Mouse (Mus musculus) hindbrain, embryonic 13.5 days (tissue): ENCODE measurements at regions not wholly inside any gene's neighbourhood (a gene's known extent, or its start where the extent isn't known, plus 50 kb on each side); places are given as distances from the start of the nearest gene placed in this dataset.

Experiments
- ATAC-seq: fragments of 200-750 bp; cut with Nextera tagmentation; 2 replicates; pipeline ENCODE4 v1.8.0; 2017; ENCODE audit warnings: moderate TSS enrichment; ENCODE audit not compliant: low FRiP score
- H3K27ac ChIP-seq: fragments of 300-500 bp; sonication (generic); 2 replicates; pipeline ENCODE4 v1.5.1; 2015; ENCODE audit warnings: inconsistent platforms, mild to moderate bottlenecking, moderate library complexity
- H3K27me3 ChIP-seq: fragments of 300-500 bp; sonication (generic); 2 replicates; pipeline ENCODE4 v1.6.1; 2015; ENCODE audit warnings: mild to moderate bottlenecking, inconsistent platforms
- H3K36me3 ChIP-seq: fragments of 300-500 bp; sonication (generic); 2 replicates; pipeline ENCODE4 v1.6.1; 2015; ENCODE audit warnings: mild to moderate bottlenecking, inconsistent platforms
- H3K4me1 ChIP-seq: fragments of 300-500 bp; sonication (generic); replicated peaks from 2 replicates; pipeline ENCODE4 v1.6.1; 2015; ENCODE audit warnings: inconsistent platforms
- H3K4me2 ChIP-seq: fragments of 300-500 bp; sonication (generic); 2 replicates; pipeline ENCODE4 v1.6.1; 2015; ENCODE audit warnings: inconsistent platforms, mild to moderate bottlenecking, moderate library complexity
- H3K4me3 ChIP-seq: fragments of 300-500 bp; sonication (generic); 2 replicates; pipeline ENCODE4 v1.5.1; 2015; ENCODE audit warnings: mild to moderate bottlenecking, inconsistent platforms
- H3K9ac ChIP-seq: fragments of 300-500 bp; sonication (generic); 2 replicates; pipeline ENCODE4 v1.6.1; 2015; ENCODE audit warnings: mild to moderate bottlenecking, inconsistent platforms
- H3K9me3 ChIP-seq: fragments of 300-500 bp; sonication (generic); 2 replicates; pipeline ENCODE4 v1.6.1; 2016; ENCODE audit warnings: inconsistent platforms
- WGBS: fragments of 180-500 bp; shearing (Covaris S2); methylation state at CpG from one replicate; pipeline ENCODE4 v1.1.7; 2015; 5-methylcytosine and 5-hydroxymethylcytosine counted together

DNA sequence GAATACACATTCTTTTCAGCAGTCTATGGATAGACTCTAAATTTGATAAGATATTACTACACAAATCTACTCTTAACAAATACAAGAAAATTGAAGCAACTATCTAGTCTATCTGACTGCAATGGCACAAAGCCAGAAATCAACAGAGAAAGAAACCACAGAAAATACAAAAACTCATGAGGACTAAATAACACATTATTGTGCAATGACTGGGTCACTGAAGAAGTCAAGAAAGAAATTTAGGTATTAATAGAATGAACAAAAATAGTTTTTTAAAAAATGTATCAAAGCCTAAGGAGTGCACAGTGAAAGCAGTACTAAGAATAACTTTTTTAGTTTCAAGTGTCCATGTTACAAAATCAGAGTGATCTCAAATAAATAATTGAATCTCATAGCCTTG is 202.2 kb downstream of the Mylk4 start:
- Histone ChIP-seq H3K9ac (no peak overlapping the region), H3K27ac (no peak overlapping the region), H3K4me2 (no peak overlapping the region), H3K27me3 (no peaks in the 10 kb centered on the region), H3K4me3 (no peak overlapping the region), H3K9me3 (no peaks in the 10 kb centered on the region), H3K36me3 (no peaks in the 10 kb centered on the region), H3K4me1 (no peaks in the 10 kb centered on the region)
- no peak for ATAC-seq

DNA sequence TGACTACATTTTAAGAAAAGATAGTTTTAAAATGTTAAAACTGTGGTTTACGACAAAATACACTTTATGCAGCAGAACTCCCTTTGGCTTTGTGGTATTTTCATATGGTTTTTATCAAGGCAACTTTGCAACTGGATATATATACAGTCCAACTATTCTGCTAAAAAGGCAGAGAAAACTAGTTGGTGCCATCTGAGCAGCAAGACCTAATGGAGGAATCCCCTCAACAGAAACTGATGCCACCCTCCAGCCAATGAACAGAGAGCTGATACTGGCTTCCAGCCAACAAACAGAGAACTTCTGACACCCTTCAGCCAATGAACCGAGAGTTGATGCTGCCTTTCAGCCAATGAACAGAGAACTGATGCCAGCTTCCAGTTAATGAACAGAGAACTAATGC is 215.9 kb downstream of the Mylk4 start:
- Histone ChIP-seq H3K4me3 (no peak overlapping the region), H3K4me1 (no peaks in the 10 kb centered on the region), H3K9ac (no peak overlapping the region), H3K9me3 (no peaks in the 10 kb centered on the region), H3K36me3 (no peaks in the 10 kb centered on the region), H3K27me3 (no peaks in the 10 kb centered on the region), H3K4me2 (no peak overlapping the region), H3K27ac (no peak overlapping the region)
- 92% methylated on average over 2 of the region's 2 CpGs for WGBS
- ATAC-seq, result no peak

DNA sequence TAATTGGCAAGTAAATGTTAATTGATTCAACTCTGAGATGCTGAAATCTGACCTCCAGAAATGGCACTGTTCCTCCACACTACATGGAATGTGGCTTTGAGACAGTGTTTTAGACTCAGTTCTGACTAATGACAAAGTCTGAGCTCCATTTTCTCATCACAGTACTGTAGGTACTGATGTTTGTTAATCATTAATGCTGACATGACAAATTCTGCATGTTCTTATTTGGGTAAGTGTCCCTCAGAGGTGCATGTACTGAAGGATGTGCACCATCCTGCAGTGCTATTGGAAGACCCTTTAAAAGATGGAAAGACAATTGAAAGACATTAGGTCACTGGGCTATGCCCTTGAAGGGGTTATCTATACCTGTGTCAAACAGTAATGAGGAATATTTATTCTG is 222.1 kb upstream of the Gmds start:
- no peak for ATAC-seq
- 0 out of 2 replicates have a peak, but pooled peaks cover 4% of the 10 kb centered on the region for H3K9me3 ChIP-seq
- no peaks in the 10 kb centered on the region for H3K36me3 ChIP-seq
- H3K27me3 ChIP-seq, result no peaks in the 10 kb centered on the region
- H3K4me2 ChIP-seq, result no peak overlapping the region
- no peaks in the 10 kb centered on the region for H3K4me1 ChIP-seq
- H3K27ac ChIP-seq, result no peak overlapping the region
- H3K9ac ChIP-seq, result no peak overlapping the region
- no peak overlapping the region for H3K4me3 ChIP-seq

DNA sequence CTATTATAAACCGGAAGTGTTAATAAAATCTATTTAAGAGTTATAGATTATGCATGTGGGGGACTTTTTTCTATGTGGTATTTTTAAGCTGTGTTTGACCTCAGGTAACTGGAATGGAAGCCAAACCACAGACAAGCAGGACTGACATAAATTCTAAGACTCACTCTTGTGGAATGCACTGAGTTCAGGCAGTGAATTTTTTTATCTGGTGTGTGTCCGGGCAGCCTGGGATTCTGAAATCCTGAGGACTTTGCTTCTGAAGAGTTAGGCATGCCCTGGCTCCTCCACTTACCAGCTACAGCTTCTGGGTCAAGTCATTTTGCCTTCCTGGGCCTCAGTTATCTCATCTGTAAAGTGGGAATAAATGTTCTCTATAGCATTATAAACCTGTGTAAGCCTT is 217.9 kb upstream of the Gmds start:
- H3K27ac ChIP-seq, result no peak overlapping the region
- H3K4me3 ChIP-seq, result no peak overlapping the region
- H3K27me3 ChIP-seq, result no peaks in the 10 kb centered on the region
- H3K4me1 ChIP-seq, result no peaks in the 10 kb centered on the region
- no peak overlapping the region for H3K9ac ChIP-seq
- H3K9me3 ChIP-seq, result 0 out of 2 replicates have a peak, but pooled peaks cover 3% of the 10 kb centered on the region
- H3K36me3 ChIP-seq, result no peaks in the 10 kb centered on the region
- 90% methylated on average over 2 of the region's 2 CpGs for WGBS
- no peak for ATAC-seq
- no peak overlapping the region for H3K4me2 ChIP-seq

DNA sequence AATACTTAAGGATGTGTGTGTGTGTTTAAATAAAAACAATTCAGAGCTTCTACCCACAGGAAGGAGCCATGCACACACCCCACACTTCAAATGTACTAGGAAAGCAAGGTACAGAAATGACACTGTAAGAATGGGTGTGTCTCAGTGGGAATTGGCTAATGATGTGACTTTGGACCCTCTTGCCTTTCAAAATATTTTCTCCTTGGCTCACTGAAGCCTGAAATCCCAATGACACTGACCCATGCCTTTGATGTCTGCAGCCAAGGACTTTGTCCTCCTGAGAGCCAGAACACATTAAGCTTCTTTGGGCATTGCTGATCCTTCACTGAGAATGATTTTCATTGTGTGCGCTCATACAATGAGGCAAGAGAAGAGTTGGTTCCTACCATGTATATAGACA is 216.5 kb upstream of the Gmds start:
- H3K4me2 ChIP-seq, result no peak overlapping the region
- H3K27me3 ChIP-seq, result no peaks in the 10 kb centered on the region
- WGBS, result 89% methylated on average over 1 of the region's 1 CpGs
- H3K9ac ChIP-seq, result no peak overlapping the region
- ATAC-seq, result no peak
- no peak overlapping the region for H3K27ac ChIP-seq
- H3K4me1 ChIP-seq, result no peaks in the 10 kb centered on the region
- no peaks in the 10 kb centered on the region for H3K36me3 ChIP-seq
- H3K4me3 ChIP-seq, result no peak overlapping the region
- no peaks in the 10 kb centered on the region for H3K9me3 ChIP-seq

DNA sequence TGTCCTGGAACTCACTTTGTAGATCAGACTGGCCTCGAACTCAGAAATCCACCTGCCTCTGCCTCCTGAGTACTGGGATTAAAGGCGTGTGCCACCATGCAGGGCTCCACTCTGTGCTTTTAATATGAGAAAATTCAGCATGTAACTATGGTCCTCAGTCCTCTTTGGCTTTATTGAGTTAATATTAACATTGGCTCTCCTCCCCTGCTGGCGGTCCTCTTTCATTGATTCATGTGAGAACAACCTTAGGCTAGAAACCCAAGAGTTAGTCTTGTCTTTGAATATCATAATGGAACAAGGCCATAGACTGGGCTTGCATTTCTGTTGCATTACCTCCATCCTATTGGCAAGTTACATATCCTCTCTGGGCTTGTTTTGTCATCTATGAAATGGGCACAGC is 216.1 kb upstream of the Gmds start:
- Histone ChIP-seq H3K4me1 (no peaks in the 10 kb centered on the region), H3K27ac (no peak overlapping the region), H3K9ac (no peak overlapping the region), H3K9me3 (no peaks in the 10 kb centered on the region), H3K27me3 (no peaks in the 10 kb centered on the region), H3K4me2 (no peak overlapping the region), H3K4me3 (no peak overlapping the region), H3K36me3 (no peaks in the 10 kb centered on the region)
- 94% methylated on average over 3 of the region's 3 CpGs for WGBS
- no peak for ATAC-seq

DNA sequence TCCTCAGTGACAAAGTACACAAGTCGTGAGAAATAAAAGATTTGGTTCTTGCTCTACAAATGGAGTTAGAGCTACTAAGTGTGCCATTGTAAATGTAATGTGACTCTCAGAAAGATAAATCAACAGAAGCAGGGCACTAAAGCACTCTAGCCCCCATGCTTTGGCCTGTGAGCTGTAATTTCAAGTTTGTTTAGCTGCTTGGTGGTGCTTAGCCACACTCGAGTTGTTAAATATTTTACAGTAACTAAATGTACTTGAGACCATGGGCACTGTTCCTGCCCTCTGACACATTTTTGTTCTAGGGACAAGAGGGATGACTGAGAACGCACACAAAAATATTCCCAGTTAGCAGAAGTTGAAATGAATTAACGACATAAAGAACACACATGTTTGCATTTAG is 214.6 kb upstream of the Gmds start:
- H3K27ac ChIP-seq, result no peak overlapping the region
- H3K4me2 ChIP-seq, result no peak overlapping the region
- H3K4me1 ChIP-seq, result no peaks in the 10 kb centered on the region
- no peak overlapping the region for H3K9ac ChIP-seq
- H3K27me3 ChIP-seq, result no peaks in the 10 kb centered on the region
- 86% methylated on average over 4 of the region's 4 CpGs for WGBS
- H3K9me3 ChIP-seq, result no peaks in the 10 kb centered on the region
- ATAC-seq, result no peak
- H3K4me3 ChIP-seq, result no peak overlapping the region
- H3K36me3 ChIP-seq, result no peaks in the 10 kb centered on the region

DNA sequence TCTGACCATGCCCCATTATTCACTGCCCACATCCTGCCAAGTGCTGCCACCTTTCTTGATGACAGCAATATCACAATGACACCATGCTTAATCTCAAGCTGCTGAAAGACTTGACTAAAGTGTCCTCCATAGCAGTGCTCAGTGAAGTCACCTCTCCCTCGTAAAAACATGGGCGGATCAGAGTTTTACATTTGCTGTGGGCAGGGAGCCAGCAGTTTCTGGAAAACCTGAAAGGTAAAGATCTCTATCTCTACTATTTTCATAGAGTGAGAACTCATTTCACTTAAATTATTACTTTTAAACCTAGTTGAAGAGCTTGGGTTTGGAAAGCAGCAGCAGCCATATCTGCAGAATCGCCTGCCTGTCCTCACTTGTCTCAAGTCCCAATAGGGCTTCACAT is 211.6 kb upstream of the Gmds start:
- Histone ChIP-seq H3K36me3 (no peaks in the 10 kb centered on the region), H3K27me3 (no peaks in the 10 kb centered on the region), H3K9me3 (no peaks in the 10 kb centered on the region), H3K4me1 (no peaks in the 10 kb centered on the region), H3K4me3 (no peak overlapping the region), H3K9ac (no peak overlapping the region), H3K4me2 (no peak overlapping the region), H3K27ac (no peak overlapping the region)
- no peak for ATAC-seq
- WGBS, result 96% methylated on average over 3 of the region's 3 CpGs

DNA sequence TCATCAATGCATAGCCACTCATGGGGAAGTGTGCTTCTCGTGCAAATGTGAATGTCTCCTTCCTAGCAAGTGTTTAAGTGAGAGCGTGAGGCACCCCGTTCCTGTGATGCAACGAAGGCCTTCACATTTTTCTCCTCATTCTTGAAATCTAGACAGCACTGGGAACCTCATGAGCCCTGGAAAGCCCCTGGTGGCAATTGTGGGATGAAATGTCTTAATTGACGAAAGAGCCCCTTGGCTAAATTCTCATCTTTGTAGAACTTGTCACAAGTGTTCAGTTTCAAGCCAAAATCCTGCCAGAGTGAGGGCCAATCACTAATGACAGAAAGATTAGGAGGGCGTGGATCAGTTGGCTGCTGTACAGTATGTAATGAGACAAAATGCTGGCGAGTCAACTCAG is 208.6 kb upstream of the Gmds start:
- Histone ChIP-seq H3K9ac (no peak overlapping the region), H3K36me3 (no peaks in the 10 kb centered on the region), H3K27ac (no peak overlapping the region), H3K9me3 (no peaks in the 10 kb centered on the region), H3K27me3 (no peaks in the 10 kb centered on the region), H3K4me1 (no peaks in the 10 kb centered on the region), H3K4me3 (no peak overlapping the region), H3K4me2 (no peak overlapping the region)
- ATAC-seq, result no peak
- WGBS, result 90% methylated on average over 7 of the region's 7 CpGs

DNA sequence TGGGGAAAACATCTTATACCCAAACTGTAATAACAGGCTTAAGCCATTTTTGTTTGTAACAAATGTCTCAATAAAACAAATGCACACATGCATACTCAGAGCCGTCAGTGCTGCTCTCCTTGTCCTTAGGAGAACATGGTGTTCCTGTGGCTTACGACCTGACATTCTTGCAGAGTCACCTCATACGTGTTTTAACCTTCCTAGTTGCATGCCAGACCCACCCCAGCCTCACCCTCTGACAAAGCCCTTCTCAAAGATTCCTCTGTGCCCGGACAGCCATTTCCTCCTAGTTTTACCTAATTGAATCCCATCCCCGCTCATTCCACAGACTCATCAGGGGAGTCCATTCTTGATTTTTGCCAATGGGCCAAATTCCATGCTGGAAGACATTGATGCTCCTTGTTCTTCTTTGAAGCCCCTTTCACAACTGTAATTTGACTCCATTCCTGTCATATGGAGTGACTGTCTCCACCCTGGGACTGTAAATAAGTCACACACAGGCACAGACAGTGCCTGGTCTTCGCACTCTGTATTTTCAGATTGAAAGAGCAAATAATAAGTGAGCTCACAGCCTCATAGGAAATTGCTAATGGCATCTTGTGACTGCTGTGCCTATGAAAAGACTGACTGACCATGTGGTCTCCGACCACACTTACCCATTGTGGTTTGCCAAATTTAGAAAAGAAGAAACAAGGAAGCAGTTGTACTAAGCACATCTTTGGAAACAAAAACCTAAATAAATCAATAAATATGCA is 206.6 kb upstream of the Gmds start:
- no peaks in the 10 kb centered on the region for H3K4me1 ChIP-seq
- ATAC-seq, result no peak
- 79% methylated on average over 7 of the region's 7 CpGs for WGBS

DNA sequence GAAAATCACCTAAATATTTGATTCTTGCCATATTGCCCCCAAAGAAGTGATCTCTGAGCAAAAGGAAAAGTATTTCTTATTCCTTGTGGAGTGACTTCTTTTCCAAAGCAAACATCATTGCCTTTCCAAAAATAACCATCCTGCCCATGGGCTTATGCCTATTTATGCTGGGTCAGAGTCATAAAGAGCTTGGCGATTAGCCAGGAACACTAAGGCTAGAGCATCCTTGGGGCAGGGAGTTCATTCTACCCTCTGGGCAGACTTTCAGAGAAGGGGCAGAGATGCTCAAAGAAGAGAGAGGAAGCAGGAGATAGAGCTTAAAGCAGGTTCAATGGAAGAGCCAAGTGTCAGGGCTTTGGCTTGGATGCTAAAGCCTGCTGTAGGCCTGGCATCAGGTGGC is 203.1 kb upstream of the Gmds start:
- no peaks in the 10 kb centered on the region for H3K9me3 ChIP-seq
- no peaks in the 10 kb centered on the region for H3K36me3 ChIP-seq
- WGBS, result 100% methylated on average over 1 of the region's 1 CpGs
- no peaks in the 10 kb centered on the region for H3K27me3 ChIP-seq
- H3K4me1 ChIP-seq, result no peaks in the 10 kb centered on the region
- H3K4me2 ChIP-seq, result no peak overlapping the region
- no peak overlapping the region for H3K9ac ChIP-seq
- no peak overlapping the region for H3K27ac ChIP-seq
- ATAC-seq, result no peak
- H3K4me3 ChIP-seq, result no peak overlapping the region

More for the DNA sequence above, 206.6 kb upstream of the Gmds start:
- Histone ChIP-seq H3K36me3 (no peaks in the 10 kb centered on the region), H3K27me3 (no peaks in the 10 kb centered on the region), H3K9ac (no peak overlapping the region), H3K4me3 (no peak overlapping the region), H3K27ac (no peak overlapping the region), H3K9me3 (no peaks in the 10 kb centered on the region), H3K4me2 (no peak overlapping the region)

DNA sequence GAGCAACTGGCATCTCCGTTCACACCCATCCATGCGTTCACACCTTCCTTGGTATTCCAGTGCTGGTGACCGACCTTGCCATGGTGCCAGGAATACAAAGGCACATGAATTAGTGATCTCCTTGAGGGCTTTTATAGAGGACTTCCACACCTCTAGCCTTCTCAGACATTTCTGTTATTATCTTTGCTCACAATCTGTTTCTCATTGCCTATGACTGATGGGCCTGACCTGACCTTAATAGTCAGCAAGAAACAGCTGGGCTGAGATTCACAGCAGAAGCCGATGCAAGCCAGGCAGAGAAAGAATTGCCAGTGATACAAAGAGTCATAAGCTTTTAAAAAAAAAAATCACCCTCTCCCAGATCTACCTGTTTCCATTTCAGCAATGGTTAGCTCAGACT is 197.7 kb upstream of the Gmds start:
- Histone ChIP-seq H3K4me2 (no peak overlapping the region), H3K4me3 (no peak overlapping the region), H3K27me3 (no peaks in the 10 kb centered on the region), H3K9me3 (no peaks in the 10 kb centered on the region), H3K4me1 (no peaks in the 10 kb centered on the region), H3K36me3 (no peaks in the 10 kb centered on the region), H3K27ac (no peak overlapping the region), H3K9ac (no peak overlapping the region)
- WGBS, result 84% methylated on average over 4 of the region's 4 CpGs
- no peak for ATAC-seq

DNA sequence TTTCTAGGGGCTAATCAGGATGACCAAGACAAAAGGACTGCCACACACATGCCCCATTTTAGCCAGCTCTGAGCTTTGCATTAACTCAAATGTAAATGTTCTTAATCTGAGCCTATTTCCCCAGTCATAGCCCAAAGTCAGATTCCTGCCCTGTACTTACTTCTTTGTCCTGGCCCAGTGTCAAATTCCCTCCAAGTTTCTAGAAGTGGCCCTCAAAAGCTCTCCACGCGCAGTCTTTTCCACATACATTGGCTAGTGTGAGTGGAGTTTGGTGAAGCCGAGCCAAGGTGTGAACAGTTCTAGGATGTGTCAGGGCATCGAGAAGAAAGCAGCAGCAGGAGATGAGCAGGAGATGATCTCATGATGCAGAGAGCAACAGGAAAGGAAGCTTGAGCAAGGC is 197.1 kb upstream of the Gmds start:
- H3K4me1 ChIP-seq, result no peaks in the 10 kb centered on the region
- WGBS, result 91% methylated on average over 4 of the region's 4 CpGs
- no peak overlapping the region for H3K27ac ChIP-seq
- no peak overlapping the region for H3K4me2 ChIP-seq
- H3K9ac ChIP-seq, result no peak overlapping the region
- no peak overlapping the region for H3K4me3 ChIP-seq
- H3K27me3 ChIP-seq, result no peaks in the 10 kb centered on the region
- H3K9me3 ChIP-seq, result no peaks in the 10 kb centered on the region
- ATAC-seq, result no peak
- no peaks in the 10 kb centered on the region for H3K36me3 ChIP-seq
